Mouse (Mus musculus) olfactory bulb, adult 2 months (tissue): Measurements from ENCODE around the gene Gm10401. TPM values are rescaled to one million over a fixed set of nuclear protein-coding genes. Genes with fewer than 3 reads are reported as not detected.
"Not testable (repeated sequence)": the region's sequence is repeated elsewhere in the genome, so short reads cannot be mapped to it uniquely, and the experiment has no call there.

Experiments
- H3K27ac ChIP-seq: fragments of 200-500 bp; 2 replicates; pipeline ENCODE4 v1.5.1; 2012; ENCODE audit warnings: low read depth, low read length; ENCODE audit not compliant: insufficient read depth
- H3K4me1 ChIP-seq: fragments of 200-500 bp; 2 replicates; pipeline ENCODE4 v1.6.1; 2012; ENCODE audit warnings: low read length; ENCODE audit not compliant: control insufficient read depth, insufficient read depth
- H3K4me3 ChIP-seq: fragments of 200-500 bp; 2 replicates; pipeline ENCODE4 v1.5.1; 2012; ENCODE audit warnings: mild to moderate bottlenecking, low read depth, low read length, moderate library complexity; ENCODE audit not compliant: insufficient read depth
- CTCF ChIP-seq: fragments of 200-500 bp; IDR thresholded peaks from 2 replicates; pipeline ENCODE4 v1.5.1; 2012; ENCODE audit warnings: low read depth, mild to moderate bottlenecking, low read length, moderate library complexity; ENCODE audit not compliant: insufficient read depth
- POLR2A ChIP-seq: fragments of 200-500 bp; IDR thresholded peaks from 2 replicates; pipeline ENCODE4 v1.6.1; 2012; ENCODE audit warnings: mild to moderate bottlenecking, low read depth, low read length, moderate library complexity; ENCODE audit not compliant: insufficient read depth
- WGBS: fragments of 180-500 bp; shearing (Covaris S2); methylation state at CpG from one replicate; pipeline ENCODE4 v1.1.7; 2018; 5-methylcytosine and 5-hydroxymethylcytosine counted together
- polyA plus RNA-seq: library from polyadenylated mRNA; stranded (reverse); fragments of >200 nt; gene quantifications from 2 replicates; pipeline ENCODE4 v1.2.4, GENCODE M21; 2012; ENCODE audit warnings: low replicate concordance; ENCODE audit not compliant: missing spikeins, insufficient read depth, insufficient read length

Gene Gm10401
- polyA plus RNA-seq, 1 experiment: not detected

DNA sequence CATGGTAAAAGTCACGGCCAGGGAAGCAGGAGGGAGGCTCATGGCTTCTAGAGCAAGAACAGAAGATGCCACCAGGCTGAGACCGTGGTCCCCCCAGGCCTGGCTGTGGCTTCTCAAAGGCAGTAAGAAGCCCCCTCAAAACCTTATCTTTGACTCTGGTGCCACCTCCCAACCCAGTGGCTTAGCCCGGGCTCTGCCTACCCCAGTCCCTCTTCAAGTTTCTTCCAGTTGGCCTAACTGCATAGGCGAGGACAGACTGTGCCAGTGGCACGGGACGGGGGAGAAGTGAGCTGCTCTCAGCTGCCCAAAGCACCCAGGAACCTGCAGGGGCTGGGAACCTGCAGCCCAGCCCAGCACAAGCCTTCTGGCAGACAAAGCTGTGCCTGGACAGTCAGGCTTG, 26.6 kb upstream of the Gm10401 start:
- TF ChIP-seq CTCF (no peak), POLR2A (no peak)
- 94% methylated on average over 6 of the region's 6 CpGs for WGBS
- H3K27ac ChIP-seq: no peak overlapping the region

DNA sequence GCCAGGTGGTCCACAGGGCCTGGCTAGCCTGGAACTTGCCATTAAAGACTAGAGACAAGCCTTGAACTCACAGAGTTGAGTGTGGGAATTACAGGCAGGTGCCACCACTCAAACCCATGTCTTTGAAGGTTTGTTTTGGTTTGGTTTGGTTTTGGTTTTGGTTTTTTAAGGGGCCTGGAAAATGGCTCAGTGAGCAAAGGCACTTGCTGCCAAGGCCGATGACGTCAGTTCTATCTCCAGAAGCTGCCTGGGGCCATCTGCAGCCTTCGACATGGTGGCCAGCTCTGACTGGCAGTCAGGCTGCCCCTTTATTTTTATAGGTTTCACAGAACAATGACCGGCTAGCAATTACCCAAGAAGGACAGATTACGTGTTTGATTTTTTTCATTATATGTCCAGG, 22.9 kb upstream of the Gm10401 start:
- 78% methylated on average over 5 of the region's 5 CpGs for WGBS
- H3K27ac ChIP-seq: no peak overlapping the region

More for the DNA sequence above, 26.6 kb upstream of the Gm10401 start:
- Histone ChIP-seq H3K4me3 (no peak overlapping the region), H3K4me1 (peaks cover 14% of the 10 kb centered on the region)

DNA sequence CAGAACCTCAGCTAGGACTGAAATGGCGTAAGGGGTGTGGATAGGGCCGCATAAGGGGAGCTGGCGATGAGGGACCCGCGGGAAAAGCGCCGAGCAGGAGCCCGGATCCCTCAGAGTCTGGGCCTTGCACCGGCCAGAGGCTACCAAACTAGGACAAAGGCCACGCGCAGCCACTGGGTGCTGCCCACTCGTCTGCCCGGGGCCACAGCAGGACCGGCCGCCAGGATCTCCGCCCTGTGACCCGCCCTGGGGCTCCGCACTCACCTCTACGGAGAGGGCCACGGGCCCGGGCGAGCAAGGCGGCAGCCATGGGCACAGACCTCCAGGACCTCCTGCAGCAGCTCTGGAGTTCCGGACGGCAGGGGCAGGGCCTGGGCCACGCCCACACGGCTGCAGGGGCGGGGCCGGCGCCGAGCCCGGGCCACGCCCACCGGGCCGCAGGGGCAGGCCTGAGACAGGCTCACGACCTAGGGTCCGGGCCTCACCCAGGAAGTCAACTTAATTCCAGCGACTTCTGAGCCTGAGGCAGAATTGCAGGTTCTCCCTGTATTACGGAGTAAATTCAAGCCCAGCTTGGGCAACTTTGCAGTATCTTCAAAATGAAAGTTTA, 21.0 kb upstream of the Gm10401 start, which contains the start of gene Acads:
Gene Acads, minus strand, starts transcription at position 386 of the 610 bp plus-strand sequence.
- TF ChIP-seq POLR2A: no peak
- TF ChIP-seq CTCF: no peak
- 21% methylated on average over 39 of the region's 39 CpGs for WGBS
- peak within 1 kb of the TSS; percentile 46 for H3K4me3 ChIP-seq
- no peak within 1 kb of the TSS for H3K27ac ChIP-seq
- peaks cover 3% of the 10 kb centered on the region; the same call in 1 of the 2 replicates for H3K4me1 ChIP-seq

More for the DNA sequence above, 22.9 kb upstream of the Gm10401 start:
- H3K4me1 ChIP-seq: peaks cover 10% of the 10 kb centered on the region
- TF ChIP-seq CTCF: no peak
- TF ChIP-seq POLR2A: no peak
- no peak overlapping the region for H3K4me3 ChIP-seq

DNA sequence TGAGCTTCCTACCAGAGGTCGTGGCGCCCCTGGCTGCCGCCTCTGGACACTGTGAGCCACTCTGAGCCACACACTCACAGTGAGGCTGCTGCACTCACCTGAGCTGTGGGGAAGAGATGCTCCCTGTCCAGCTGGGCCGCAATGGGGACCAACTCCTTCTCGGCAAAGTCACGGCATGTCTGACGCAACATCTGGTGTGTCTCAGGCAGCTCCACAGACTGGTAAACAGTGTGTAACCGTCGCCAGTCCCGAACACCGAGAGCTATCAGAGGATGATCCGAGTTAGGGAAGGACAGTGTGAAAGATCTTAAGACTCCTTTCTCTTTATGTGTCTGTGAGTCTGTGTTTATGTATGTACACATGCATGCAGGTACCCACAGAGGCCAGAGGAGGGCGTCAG, 19.4 kb upstream of the Gm10401 start:
- Histone ChIP-seq H3K4me3 (no peak overlapping the region), H3K27ac (no peak overlapping the region), H3K4me1 (peaks cover 3% of the 10 kb centered on the region; the same call in 1 of the 2 replicates)
- WGBS: 95% methylated on average over 13 of the region's 13 CpGs
- no peak for TF ChIP-seq CTCF
- TF ChIP-seq POLR2A: no peak

DNA sequence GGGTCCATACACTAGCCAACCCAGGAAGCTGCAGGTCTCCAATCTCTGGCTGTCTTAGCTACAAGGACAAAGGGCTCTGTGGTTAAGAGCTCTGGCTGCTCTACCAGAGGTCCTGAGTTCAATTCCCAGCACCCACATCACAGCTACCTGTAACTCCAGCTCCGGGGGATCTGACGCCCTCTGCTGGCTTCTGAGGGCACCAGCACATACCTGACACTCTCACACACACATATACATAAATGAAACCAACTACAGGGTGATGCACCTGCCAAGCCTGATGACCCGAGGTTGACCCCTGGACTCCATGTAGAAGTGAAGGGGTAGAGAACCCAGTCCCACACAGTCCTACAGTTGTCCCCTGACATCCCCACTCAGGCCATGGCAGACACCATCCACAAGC, 18.3 kb upstream of the Gm10401 start:
- WGBS: 96% methylated on average over 3 of the region's 3 CpGs
- H3K27ac ChIP-seq: no peak overlapping the region
- peaks cover 8% of the 10 kb centered on the region for H3K4me1 ChIP-seq
- TF ChIP-seq CTCF: no peak
- no peak for TF ChIP-seq POLR2A
- H3K4me3 ChIP-seq: no peak overlapping the region

DNA sequence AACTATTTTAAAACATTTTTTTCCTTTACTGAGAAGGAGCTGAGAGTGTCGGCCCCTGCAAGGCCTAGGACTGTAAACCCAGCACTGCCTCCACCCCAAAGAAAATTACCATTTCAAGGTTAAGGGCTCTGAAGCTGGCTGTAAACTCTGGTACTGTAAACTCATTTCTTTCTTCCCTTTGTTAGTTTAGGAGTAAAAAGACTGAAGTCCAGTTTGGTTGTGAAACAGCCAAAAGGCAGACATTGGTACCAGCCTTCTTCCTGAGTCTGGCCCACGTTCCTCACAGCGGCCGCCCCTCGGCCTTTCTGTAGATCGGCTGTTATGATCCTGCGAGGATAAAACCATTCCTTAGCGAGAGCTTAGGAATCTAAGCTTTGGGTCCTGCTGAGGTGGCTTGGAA, 16.4 kb upstream of the Gm10401 start:
- WGBS: 91% methylated on average over 8 of the region's 8 CpGs
- no peak overlapping the region for H3K4me3 ChIP-seq
- H3K4me1 ChIP-seq: peaks cover 8% of the 10 kb centered on the region
- H3K27ac ChIP-seq: no peak overlapping the region
- TF ChIP-seq CTCF (no peak), POLR2A (no peak)

DNA sequence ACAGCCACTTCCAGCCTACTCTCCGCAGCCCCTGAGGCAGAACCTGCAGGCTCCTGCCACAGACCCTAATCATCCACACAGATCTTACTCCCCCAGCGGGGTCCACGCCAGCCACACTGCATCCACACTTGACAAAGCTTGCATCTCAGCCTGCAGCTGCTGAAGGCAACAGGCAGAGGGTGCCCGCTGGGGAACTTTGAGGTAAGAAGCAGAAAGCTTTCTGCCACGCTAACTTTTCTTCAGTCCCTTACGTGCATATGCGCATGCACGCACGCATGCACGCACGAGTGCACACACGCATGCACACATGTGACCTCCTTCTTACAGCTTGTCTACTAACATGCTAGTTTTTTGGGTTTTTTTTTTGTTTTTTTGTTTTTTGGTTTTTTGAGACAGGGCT, 15.1 kb upstream of the Gm10401 start:
- H3K27ac ChIP-seq: no peak overlapping the region
- H3K4me3 ChIP-seq: no peak overlapping the region
- 96% methylated on average over 12 of the region's 12 CpGs for WGBS
- peaks cover 5% of the 10 kb centered on the region; the same call in 1 of the 2 replicates for H3K4me1 ChIP-seq
- TF ChIP-seq CTCF: no peak
- TF ChIP-seq POLR2A: no peak

DNA sequence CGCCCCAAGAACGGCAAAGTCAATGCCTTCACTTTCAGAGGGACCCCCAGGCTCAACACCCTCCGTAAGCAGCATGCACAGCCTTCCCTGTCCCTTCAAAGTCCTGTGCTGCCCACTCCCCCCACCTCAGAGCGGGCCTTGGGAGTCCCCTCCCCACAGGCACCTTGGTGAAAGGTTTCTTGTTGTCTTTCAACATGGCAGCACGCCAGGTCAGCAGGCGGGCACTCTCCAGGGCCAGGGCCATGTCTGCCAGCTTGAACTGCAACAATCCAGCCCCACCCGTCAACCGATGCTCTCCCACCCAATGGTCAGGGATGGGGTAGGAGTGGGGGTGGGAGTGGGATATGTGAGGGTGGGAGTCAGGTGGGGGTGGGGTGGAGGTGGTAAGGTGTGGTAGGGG, 13.1 kb upstream of the Gm10401 start:
- no peak overlapping the region for H3K4me3 ChIP-seq
- TF ChIP-seq CTCF (no peak), POLR2A (no peak)
- 81% methylated on average over 7 of the region's 8 CpGs for WGBS
- H3K4me1 ChIP-seq: peaks cover 5% of the 10 kb centered on the region; the same call in 1 of the 2 replicates
- no peak overlapping the region for H3K27ac ChIP-seq

DNA sequence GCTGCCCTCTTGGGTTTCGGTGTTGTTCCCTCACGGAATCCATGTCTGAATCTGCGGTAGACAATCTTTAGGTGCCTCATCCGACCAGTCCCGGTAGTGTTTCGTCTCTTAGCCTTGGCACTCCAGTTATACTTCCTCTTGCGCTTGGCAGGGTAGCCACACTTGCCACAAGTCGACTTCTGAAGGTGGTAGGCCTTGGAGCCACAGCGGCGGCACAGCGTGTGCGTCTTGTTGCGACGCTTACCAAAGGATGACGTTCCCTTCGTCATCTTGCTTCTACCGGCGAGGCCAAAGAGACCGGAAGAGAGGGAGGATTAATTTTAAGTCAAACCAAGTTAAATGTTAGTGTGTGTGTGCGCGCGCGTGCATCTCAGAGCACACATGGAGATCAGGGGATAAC, 5.2 kb upstream of the Gm10401 start:
- H3K4me3 ChIP-seq, H3K4me1 ChIP-seq, H3K27ac ChIP-seq: not testable (repeated sequence)
- 96% methylated on average over 23 of the region's 23 CpGs for WGBS

DNA sequence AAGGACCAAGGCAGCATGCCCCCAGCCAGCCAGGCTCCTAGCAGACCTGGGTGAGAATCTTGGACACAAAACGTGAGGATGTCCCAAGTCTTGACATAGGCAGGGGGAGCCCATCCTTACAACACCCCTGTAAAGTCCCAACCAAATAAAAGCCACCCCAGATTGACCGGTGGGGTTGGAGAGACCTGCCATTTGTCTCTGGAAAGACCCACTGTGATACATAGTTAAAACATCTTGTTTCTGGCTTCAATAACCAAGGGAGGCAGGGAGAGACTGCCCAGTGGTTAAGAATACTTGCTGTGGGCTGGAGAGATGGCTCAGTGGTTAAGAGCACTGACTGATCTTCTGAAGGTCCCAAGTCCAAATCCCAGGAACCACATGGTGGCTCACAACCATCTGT, 4.1 kb upstream of the Gm10401 start:
- WGBS: 95% methylated on average over 2 of the region's 2 CpGs
- H3K27ac ChIP-seq: no peak overlapping the region
- H3K4me3 ChIP-seq: no peak overlapping the region
- TF ChIP-seq CTCF (no peak), POLR2A (no peak)
- H3K4me1 ChIP-seq: peaks cover 10% of the 10 kb centered on the region
